Mouse (Mus musculus): ENCODE data around the gene Grk5.

DNA sequence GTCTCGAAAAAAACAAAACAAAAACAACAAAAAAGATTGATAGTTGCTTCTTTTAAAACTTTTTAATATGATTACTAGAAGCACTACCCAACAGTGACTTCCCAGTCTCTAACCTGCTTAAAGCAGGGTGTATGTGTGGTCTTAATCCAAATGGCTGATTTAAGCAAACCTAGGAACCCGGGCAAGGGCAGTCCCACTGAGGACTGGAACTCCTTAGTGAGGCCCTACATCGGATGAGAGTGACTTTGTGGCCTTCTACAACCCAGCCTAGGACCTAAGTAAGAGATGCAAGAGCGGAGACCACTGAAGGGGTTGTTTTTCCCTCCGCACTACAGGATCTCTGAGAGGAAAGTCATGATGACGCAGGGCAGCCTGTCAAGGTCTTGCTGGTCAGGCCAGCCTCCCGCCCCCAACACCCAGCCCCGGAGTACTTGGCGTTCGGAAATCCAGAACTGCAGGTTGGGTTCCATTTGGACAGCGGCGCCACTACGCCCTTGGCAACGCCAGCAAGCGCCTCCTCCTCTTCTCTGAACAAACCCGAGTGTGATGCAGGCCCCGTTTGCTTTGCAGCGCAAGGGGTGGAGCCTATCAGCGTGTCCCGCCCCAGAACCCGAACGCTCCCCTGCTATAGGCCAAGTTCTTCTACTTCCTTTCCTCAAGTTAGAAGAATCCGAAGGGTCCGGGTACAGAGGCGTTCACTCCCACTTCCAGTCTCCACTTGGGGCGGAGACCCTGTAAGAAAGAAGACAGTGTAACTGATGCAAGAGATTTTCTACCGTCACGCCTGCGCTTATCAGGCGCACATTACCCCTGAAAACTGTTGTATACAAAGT, 28.5 kb upstream of the Grk5 start, which contains the start of gene Sfxn4:
- TF ChIP-seq CTCF (IDR thresholded peaks at IDR 0.05; ENCODE audit: low read depth) (no peak), EP300 (IDR thresholded peaks at IDR 0.05; ENCODE audit: low read depth) (peak; percentile 16; the same call in 1 of the 2 replicates)

Data from liver, embryonic 14.5 days (tissue).